Mouse (Mus musculus) intestine, embryonic 15.5 days (tissue): ENCODE results near the gene Spint3. TPM values are rescaled to one million over a fixed set of nuclear protein-coding genes. Genes with fewer than 3 reads are reported as not detected.

Source experiments
- ATAC-seq: fragments of 200-750 bp; cut with Nextera tagmentation; 2 replicates; pipeline ENCODE4 v1.8.0; 2017; ENCODE audit warnings: moderate TSS enrichment, moderate library complexity
- H3K27ac ChIP-seq: fragments of 300-500 bp; sonication (generic); 2 replicates; pipeline ENCODE4 v1.5.1; 2015; ENCODE audit warnings: mild to moderate bottlenecking, inconsistent platforms
- H3K27me3 ChIP-seq: fragments of 300-500 bp; sonication (generic); replicated peaks from 2 replicates; pipeline ENCODE4 v1.6.1; 2015; ENCODE audit warnings: inconsistent platforms
- H3K36me3 ChIP-seq: fragments of 300-500 bp; sonication (generic); 2 replicates; pipeline ENCODE4 v1.6.1; 2015; ENCODE audit warnings: inconsistent platforms
- H3K4me1 ChIP-seq: fragments of 300-500 bp; sonication (generic); replicated peaks from 2 replicates; pipeline ENCODE4 v1.6.1; 2015; ENCODE audit warnings: inconsistent platforms
- H3K4me2 ChIP-seq: fragments of 300-500 bp; sonication (generic); replicated peaks from 2 replicates; pipeline ENCODE4 v1.6.1; 2015; ENCODE audit warnings: mild to moderate bottlenecking, inconsistent platforms
- H3K4me3 ChIP-seq: fragments of 300-500 bp; sonication (generic); replicated peaks from 2 replicates; pipeline ENCODE4 v1.5.1; 2015; ENCODE audit warnings: inconsistent platforms
- H3K9ac ChIP-seq: fragments of 300-500 bp; sonication (generic); 2 replicates; pipeline ENCODE4 v1.6.1; 2015; ENCODE audit warnings: inconsistent platforms
- H3K9me3 ChIP-seq: fragments of 300-500 bp; sonication (generic); 2 replicates; pipeline ENCODE4 v1.6.1; 2016; ENCODE audit warnings: inconsistent platforms
- WGBS: fragments of 180-500 bp; shearing (Covaris S2); methylation state at CpG from one replicate; pipeline ENCODE4 v1.1.7; 2015; 5-methylcytosine and 5-hydroxymethylcytosine counted together
- polyA plus RNA-seq: library from polyadenylated mRNA; unstranded; fragments of >200 nt; fragmentation: Nextera tagmentation; extraction: Ambion mirVana; gene quantifications from 2 replicates; pipeline ENCODE4 v1.2.1, GENCODE M21; 2015

Gene Spint3
- polyA plus RNA-seq, 1 experiment from 2014 or later = not detected

DNA sequence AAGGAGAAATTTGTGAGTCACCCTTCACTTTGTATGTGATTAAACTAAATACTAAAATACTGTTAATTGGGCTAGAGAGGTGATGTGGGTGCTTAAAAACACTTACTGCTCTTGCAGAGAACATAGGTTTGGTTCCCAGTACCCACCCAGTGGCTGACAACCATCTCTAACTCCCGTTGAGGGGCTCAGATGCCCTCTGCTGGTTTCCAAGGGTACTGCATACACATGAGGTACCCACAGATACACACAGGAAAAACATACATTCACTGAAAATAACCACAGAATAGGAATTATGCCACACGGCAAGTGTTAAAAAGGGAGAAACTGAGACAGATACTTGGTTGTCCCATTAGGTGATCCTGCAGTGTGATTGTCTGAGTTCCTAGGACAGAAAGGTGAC lies 6.3 kb downstream of the Spint3 start:
- Histone ChIP-seq H3K36me3 (no peaks in the 10 kb centered on the region), H3K27ac (no peak overlapping the region), H3K9me3 (no peaks in the 10 kb centered on the region), H3K9ac (no peak overlapping the region), H3K4me2 (no peak overlapping the region), H3K4me1 (0 out of 2 replicates have a peak, but pooled peaks cover 9% of the 10 kb centered on the region), H3K4me3 (no peak overlapping the region), H3K27me3 (no peaks in the 10 kb centered on the region)
- ATAC-seq = no peak
- WGBS = 83% methylated on average over 2 of the region's 2 CpGs

DNA sequence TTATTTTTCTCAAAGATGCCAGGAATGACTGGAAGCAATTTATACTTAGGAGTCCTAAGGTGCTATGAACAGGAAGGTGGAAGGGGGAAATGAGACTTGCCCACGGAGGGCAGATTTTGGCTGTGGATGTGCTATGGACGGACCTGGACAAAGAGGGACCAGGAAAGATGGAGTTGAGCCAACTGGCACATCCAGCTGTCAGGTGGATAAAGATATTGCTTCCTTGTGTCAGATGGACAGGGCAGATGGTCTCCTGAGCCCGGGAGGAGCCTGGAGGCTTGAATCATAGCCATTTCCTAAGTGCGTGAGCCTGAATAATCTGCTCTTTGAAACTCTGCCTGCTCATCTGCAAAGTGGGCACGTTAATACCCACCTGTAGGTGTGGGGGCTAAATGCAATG lies 8.9 kb downstream of the Spint3 start:
- Histone ChIP-seq H3K9ac (no peak overlapping the region), H3K4me1 (peaks cover 9% of the 10 kb centered on the region; the same call in 1 of the 2 replicates), H3K27me3 (no peaks in the 10 kb centered on the region), H3K4me3 (no peak overlapping the region), H3K9me3 (no peaks in the 10 kb centered on the region), H3K4me2 (no peak overlapping the region), H3K36me3 (no peaks in the 10 kb centered on the region), H3K27ac (no peak overlapping the region)
- WGBS = 70% methylated on average over 5 of the region's 5 CpGs
- ATAC-seq = no peak

DNA sequence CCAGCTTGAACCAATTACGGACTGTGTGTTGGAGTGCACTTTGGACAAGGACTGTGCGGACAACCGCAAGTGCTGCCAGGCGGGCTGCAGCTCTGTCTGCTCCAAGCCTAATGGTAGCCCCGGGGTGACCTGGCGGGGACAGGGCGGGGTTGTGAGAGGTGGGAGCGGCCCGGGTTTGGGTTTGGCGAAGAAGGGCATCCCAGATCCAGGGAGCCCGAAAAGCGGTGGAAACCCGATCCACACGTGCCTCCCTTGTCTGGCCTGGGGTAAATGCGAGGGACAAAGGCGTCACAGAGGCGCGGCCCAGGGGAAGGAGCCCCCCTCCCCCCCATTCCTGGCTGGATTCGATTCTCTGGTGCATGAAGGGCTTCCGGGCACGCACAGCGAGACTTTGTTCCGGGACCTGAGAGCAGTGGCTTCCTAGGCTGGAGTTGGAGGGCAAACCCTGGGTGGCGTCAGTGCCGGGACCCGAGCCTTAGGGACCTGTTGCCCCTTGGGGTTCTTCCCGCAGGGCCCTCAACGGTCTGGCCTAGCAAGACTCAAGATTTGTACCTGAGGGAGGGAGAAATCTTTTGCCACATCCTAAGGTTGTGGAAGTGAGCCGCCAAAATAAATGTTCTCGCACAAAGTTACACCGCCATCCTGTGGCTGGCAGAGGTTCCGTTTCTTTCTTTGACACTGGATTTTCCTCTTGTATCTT lies 9.8 kb downstream of the Spint3 start:
- Histone ChIP-seq H3K27me3 (no peaks in the 10 kb centered on the region), H3K4me3 (peak overlapping the region; percentile 45), H3K36me3 (no peaks in the 10 kb centered on the region), H3K4me1 (peaks cover 14% of the 10 kb centered on the region; the same call in 1 of the 2 replicates), H3K9me3 (no peaks in the 10 kb centered on the region), H3K27ac (no peak overlapping the region), H3K9ac (peak overlapping the region; percentile 66), H3K4me2 (peak overlapping the region; percentile 96)
- peak; percentile 75 for ATAC-seq
- WGBS = 1% methylated on average over 32 of the region's 32 CpGs

DNA sequence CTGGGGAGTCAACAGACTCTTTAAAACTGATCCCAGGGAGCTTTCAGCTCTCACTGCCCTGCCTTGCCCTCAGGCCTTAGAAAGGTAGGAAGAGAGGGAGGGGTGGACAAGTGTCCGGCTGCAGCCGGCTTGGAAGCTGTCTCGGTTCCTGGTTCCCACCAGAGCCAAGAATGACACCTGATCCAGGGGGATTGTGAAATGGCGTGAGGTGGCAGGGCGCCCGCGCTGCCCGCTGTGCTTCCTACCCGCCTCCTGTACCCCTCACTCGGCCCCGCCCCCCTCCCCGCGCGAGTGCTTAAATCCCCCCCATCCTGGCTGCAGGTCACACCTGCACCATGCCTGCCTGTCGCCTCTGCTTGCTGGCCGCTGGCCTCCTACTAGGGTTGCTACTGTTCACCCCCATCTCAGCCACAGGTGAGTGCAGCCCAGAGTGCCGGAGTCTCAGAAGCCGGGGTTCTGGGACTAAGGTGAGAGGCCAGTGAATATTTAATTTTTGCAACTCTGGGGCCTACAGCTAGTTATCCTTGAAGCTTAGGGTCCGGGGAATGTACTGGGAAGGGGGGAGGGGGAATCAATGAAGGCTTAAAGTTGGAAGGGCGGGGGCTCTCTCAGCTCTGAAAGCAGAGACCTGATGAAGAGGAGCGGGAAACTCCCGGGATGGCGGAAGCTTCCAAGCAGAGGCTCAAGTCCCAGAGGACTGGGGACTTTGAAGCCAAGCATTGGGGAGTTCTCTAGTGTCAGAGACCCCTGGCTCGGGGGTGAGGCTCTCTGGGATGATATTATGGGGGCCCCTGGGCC lies 10.7 kb downstream of the Spint3 start, which contains the start of gene Wfdc2:
Gene Wfdc2, plus strand, starts transcription at position 23 of the 798 bp plus-strand sequence.
- H3K9ac ChIP-seq = peak within 1 kb of the TSS; percentile 66
- H3K4me2 ChIP-seq = peak within 1 kb of the TSS; percentile 96
- no peak within 1 kb of the TSS for H3K27ac ChIP-seq
- no peaks in the 10 kb centered on the region for H3K9me3 ChIP-seq
- no peaks in the 10 kb centered on the region for H3K36me3 ChIP-seq
- H3K4me1 ChIP-seq = peaks cover 14% of the 10 kb centered on the region; the same call in 1 of the 2 replicates
- no peaks in the 10 kb centered on the region for H3K27me3 ChIP-seq
- no peak for ATAC-seq
- WGBS = 10% methylated on average over 24 of the region's 24 CpGs
- peak within 1 kb of the TSS; percentile 45 for H3K4me3 ChIP-seq

GRCm38 (mm10) chr2:164560106-164560505 lies 13.2 kb downstream of the Spint3 start:
- WGBS = 85% methylated on average over 8 of the region's 8 CpGs
- no peaks in the 10 kb centered on the region for H3K36me3 ChIP-seq
- no peaks in the 10 kb centered on the region for H3K27me3 ChIP-seq
- peaks cover 14% of the 10 kb centered on the region; the same call in 1 of the 2 replicates for H3K4me1 ChIP-seq
- no peak overlapping the region for H3K4me2 ChIP-seq
- no peak overlapping the region for H3K9ac ChIP-seq
- H3K4me3 ChIP-seq = no peak overlapping the region
- H3K9me3 ChIP-seq = no peaks in the 10 kb centered on the region
- ATAC-seq = no peak
- H3K27ac ChIP-seq = no peak overlapping the region

GRCm38 (mm10) chr2:164558991-164559645 lies 14.1 kb downstream of the Spint3 start:
- peaks cover 14% of the 10 kb centered on the region; the same call in 1 of the 2 replicates for H3K4me1 ChIP-seq
- peak overlapping the region; percentile 28; the same call in 1 of the 2 replicates for H3K4me2 ChIP-seq
- no peak overlapping the region for H3K4me3 ChIP-seq
- 27% methylated on average over 16 of the region's 16 CpGs for WGBS
- peak; percentile 60 for ATAC-seq
- H3K27me3 ChIP-seq = no peaks in the 10 kb centered on the region
- H3K27ac ChIP-seq = no peak overlapping the region
- H3K9me3 ChIP-seq = no peaks in the 10 kb centered on the region
- no peaks in the 10 kb centered on the region for H3K36me3 ChIP-seq
- no peak overlapping the region for H3K9ac ChIP-seq

GRCm38 (mm10) chr2:164558426-164558825 lies 14.8 kb downstream of the Spint3 start:
- Histone ChIP-seq H3K9ac (no peak overlapping the region), H3K4me1 (peaks cover 14% of the 10 kb centered on the region; the same call in 1 of the 2 replicates), H3K4me2 (no peak overlapping the region), H3K36me3 (no peaks in the 10 kb centered on the region), H3K27me3 (no peaks in the 10 kb centered on the region), H3K9me3 (no peaks in the 10 kb centered on the region), H3K27ac (no peak overlapping the region), H3K4me3 (no peak overlapping the region)
- ATAC-seq = no peak
- WGBS = 82% methylated on average over 8 of the region's 8 CpGs

GRCm38 (mm10) chr2:164551502-164551901 lies 21.8 kb downstream of the Spint3 start:
- Histone ChIP-seq H3K4me2 (no peak overlapping the region), H3K9ac (no peak overlapping the region), H3K4me3 (no peak overlapping the region), H3K27me3 (no peaks in the 10 kb centered on the region), H3K36me3 (no peaks in the 10 kb centered on the region), H3K27ac (no peak overlapping the region), H3K9me3 (no peaks in the 10 kb centered on the region), H3K4me1 (0 out of 2 replicates have a peak, but pooled peaks cover 4% of the 10 kb centered on the region)
- ATAC-seq = no peak
- WGBS = 85% methylated on average over 9 of the region's 9 CpGs

GRCm38 (mm10) chr2:164550895-164551269 lies 22.4 kb downstream of the Spint3 start:
- Histone ChIP-seq H3K4me1 (0 out of 2 replicates have a peak, but pooled peaks cover 4% of the 10 kb centered on the region), H3K36me3 (no peaks in the 10 kb centered on the region), H3K9me3 (no peaks in the 10 kb centered on the region), H3K4me2 (no peak overlapping the region), H3K27me3 (no peaks in the 10 kb centered on the region), H3K4me3 (no peak overlapping the region), H3K27ac (no peak overlapping the region), H3K9ac (no peak overlapping the region)
- WGBS = 76% methylated on average over 2 of the region's 2 CpGs
- no peak for ATAC-seq

GRCm38 (mm10) chr2:164549963-164550894 lies 23.0 kb downstream of the Spint3 start:
- Histone ChIP-seq H3K27me3 (no peaks in the 10 kb centered on the region), H3K9me3 (no peaks in the 10 kb centered on the region), H3K36me3 (no peaks in the 10 kb centered on the region), H3K4me1 (0 out of 2 replicates have a peak, but pooled peaks cover 4% of the 10 kb centered on the region), H3K4me3 (no peak overlapping the region), H3K4me2 (no peak overlapping the region), H3K27ac (no peak overlapping the region), H3K9ac (no peak overlapping the region)
- WGBS = 34% methylated on average over 10 of the region's 10 CpGs
- ATAC-seq = no peak

- no peak for ATAC-seq
- no peak overlapping the region for H3K27ac ChIP-seq
- no peaks in the 10 kb centered on the region for H3K9me3 ChIP-seq
- no peaks in the 10 kb centered on the region for H3K27me3 ChIP-seq
- no peak overlapping the region for H3K9ac ChIP-seq
- H3K4me2 ChIP-seq = no peak overlapping the region
- H3K4me3 ChIP-seq = no peak overlapping the region
- H3K36me3 ChIP-seq = no peaks in the 10 kb centered on the region
- WGBS = 32% methylated on average over 4 of the region's 4 CpGs
- 0 out of 2 replicates have a peak, but pooled peaks cover 7% of the 10 kb centered on the region for H3K4me1 ChIP-seq
Observed at GRCm38 (mm10) chr2:164549338-164549737, 23.9 kb downstream of the Spint3 start.
